Mouse (Mus musculus) kidney, postnatal 0 days (tissue): ENCODE measurements around the gene Vat1. TPM values are rescaled to one million over a fixed set of nuclear protein-coding genes. Genes with fewer than 3 reads are reported as not detected.

Experiments used
- ATAC-seq: fragments of 200-750 bp; cut with Nextera tagmentation; replicated peaks from 2 replicates; pipeline ENCODE4 v1.8.0; 2017; ENCODE audit warnings: low read depth, moderate number of reproducible peaks, moderate TSS enrichment, moderate library complexity; ENCODE audit not compliant: low FRiP score
- DNase-seq: peaks from one replicate; pipeline ENCODE4 v3.0.0-alpha.2; 2016; ENCODE audit warnings: low spot score
- H3K27ac ChIP-seq: fragments of 300-500 bp; sonication (generic); 2 replicates; pipeline ENCODE4 v1.5.1; 2014; ENCODE audit warnings: mild to moderate bottlenecking
- H3K27me3 ChIP-seq: fragments of 300-500 bp; sonication (generic); 2 replicates; pipeline ENCODE4 v1.6.1; 2014; ENCODE audit warnings: low read length, mixed read lengths; ENCODE audit not compliant: insufficient read depth
- H3K36me3 ChIP-seq: fragments of 300-500 bp; sonication (generic); 2 replicates; pipeline ENCODE4 v1.6.1; 2014; ENCODE audit warnings: low read length, mixed read lengths; ENCODE audit not compliant: insufficient read depth
- H3K4me1 ChIP-seq: fragments of 300-500 bp; sonication (generic); replicated peaks from 2 replicates; pipeline ENCODE4 v1.6.1; 2014; ENCODE audit warnings: antibody characterized with exemption, low read length, mixed read lengths; ENCODE audit not compliant: insufficient read depth
- H3K4me2 ChIP-seq: fragments of 300-500 bp; sonication (generic); 2 replicates; pipeline ENCODE4 v1.6.1; 2014; ENCODE audit warnings: mild to moderate bottlenecking, low read length, moderate library complexity, mixed read lengths
- H3K4me3 ChIP-seq: fragments of 300-500 bp; sonication (generic); replicated peaks from 2 replicates; pipeline ENCODE4 v1.5.1; 2014; ENCODE audit warnings: low read depth, low read length
- H3K9ac ChIP-seq: fragments of 300-500 bp; sonication (generic); 2 replicates; pipeline ENCODE4 v1.6.1; 2014; ENCODE audit warnings: low read depth, low read length
- H3K9me3 ChIP-seq: fragments of 300-500 bp; sonication (generic); replicated peaks from 2 replicates; pipeline ENCODE4 v1.6.1; 2016; ENCODE audit warnings: low read length, inconsistent platforms, mixed read lengths
- CTCF ChIP-seq: IDR thresholded peaks from 2 replicates; pipeline ENCODE4 v1.5.1; 2016; ENCODE audit warnings: antibody characterized with exemption, low read depth, mild to moderate bottlenecking, moderate library complexity
- WGBS: fragments of 180-500 bp; shearing (Covaris S2); extraction: QIAGEN DNeasy Blood & Tissue Kit; methylation state at CpG from one replicate; pipeline ENCODE4 v1.1.7; 2014; 5-methylcytosine and 5-hydroxymethylcytosine counted together
- polyA plus RNA-seq: library from polyadenylated mRNA; unstranded; fragments of >200 nt; fragmentation: Nextera tagmentation; extraction: Ambion mirVana; gene quantifications from 2 replicates; pipeline ENCODE4 v1.2.1, GENCODE M21; 2015

Gene Vat1
- 37.7 and 38.6 TPM in 2 replicates for polyA plus RNA-seq

GRCm38 (mm10) chr11:101465869-101466551 is at the start of gene Vat1:
Vat1 (minus strand) TSS chr11:101466230.
- H3K9me3 ChIP-seq, result no peaks in the 10 kb centered on the region
- 0 out of 2 replicates have a peak, but pooled peaks cover 4% of the 10 kb centered on the region for H3K36me3 ChIP-seq
- WGBS, result 1% methylated on average over 60 of the region's 60 CpGs
- H3K27ac ChIP-seq, result peak within 1 kb of the TSS; percentile 88
- peak within 1 kb of the TSS; percentile 78 for H3K9ac ChIP-seq
- H3K4me2 ChIP-seq, result peak within 1 kb of the TSS; percentile 97
- H3K4me3 ChIP-seq, result peak within 1 kb of the TSS; percentile 83
- peak; percentile 46; the same call in 1 of the 2 replicates for ATAC-seq
- H3K27me3 ChIP-seq, result no peaks in the 10 kb centered on the region
- peak; percentile 82 for DNase-seq
- no peak for TF ChIP-seq CTCF
- H3K4me1 ChIP-seq, result peaks cover 24% of the 10 kb centered on the region

- WGBS, result 92% methylated on average over 7 of the region's 7 CpGs
- H3K4me2 ChIP-seq, result no peak overlapping the region
- peaks cover 14% of the 10 kb centered on the region; the same call in 1 of the 2 replicates for H3K36me3 ChIP-seq
- ATAC-seq, result no peak
- H3K4me1 ChIP-seq, result no peaks in the 10 kb centered on the region
- no peak overlapping the region for H3K4me3 ChIP-seq
- TF ChIP-seq CTCF, result no peak
- no peaks in the 10 kb centered on the region for H3K27me3 ChIP-seq
- H3K9me3 ChIP-seq, result no peaks in the 10 kb centered on the region
- H3K9ac ChIP-seq, result no peak overlapping the region
- no peak for DNase-seq
- no peak overlapping the region for H3K27ac ChIP-seq
These were observed 41.1 kb upstream of the Vat1 start for GRCm38 (mm10) chr11:101507090-101507489.

GRCm38 (mm10) chr11:101506269-101506780 is 40.3 kb upstream of the Vat1 start:
- DNase-seq, result no peak
- H3K36me3 ChIP-seq, result peaks cover 14% of the 10 kb centered on the region; the same call in 1 of the 2 replicates
- no peak overlapping the region for H3K27ac ChIP-seq
- 90% methylated on average over 5 of the region's 5 CpGs for WGBS
- H3K27me3 ChIP-seq, result no peaks in the 10 kb centered on the region
- no peaks in the 10 kb centered on the region for H3K9me3 ChIP-seq
- ATAC-seq, result no peak
- H3K4me2 ChIP-seq, result no peak overlapping the region
- no peak overlapping the region for H3K9ac ChIP-seq
- H3K4me3 ChIP-seq, result no peak overlapping the region
- TF ChIP-seq CTCF, result no peak
- H3K4me1 ChIP-seq, result no peaks in the 10 kb centered on the region

- Histone ChIP-seq H3K27ac (no peak overlapping the region), H3K4me3 (no peak overlapping the region), H3K9me3 (no peaks in the 10 kb centered on the region), H3K4me1 (no peaks in the 10 kb centered on the region), H3K27me3 (no peaks in the 10 kb centered on the region), H3K4me2 (no peak overlapping the region), H3K36me3 (0 out of 2 replicates have a peak, but pooled peaks cover 4% of the 10 kb centered on the region), H3K9ac (no peak overlapping the region)
- DNase-seq (no peak), ATAC-seq (no peak)
- no peak for TF ChIP-seq CTCF
- 74% methylated on average over 6 of the region's 6 CpGs for WGBS
These were observed 20.1 kb upstream of the Vat1 start for GRCm38 (mm10) chr11:101486126-101486525.

- H3K4me2 ChIP-seq, result no peak overlapping the region
These were observed 19.5 kb upstream of the Vat1 start for GRCm38 (mm10) chr11:101485509-101486028.

GRCm38 (mm10) chr11:101484814-101485213 is 18.8 kb upstream of the Vat1 start:
- Histone ChIP-seq H3K4me3 (no peak overlapping the region), H3K9me3 (no peaks in the 10 kb centered on the region), H3K27ac (no peak overlapping the region), H3K4me2 (no peak overlapping the region), H3K4me1 (no peaks in the 10 kb centered on the region), H3K9ac (no peak overlapping the region), H3K36me3 (0 out of 2 replicates have a peak, but pooled peaks cover 4% of the 10 kb centered on the region), H3K27me3 (no peaks in the 10 kb centered on the region)
- no peak for ATAC-seq
- no peak for TF ChIP-seq CTCF
- 87% methylated on average over 7 of the region's 7 CpGs for WGBS
- DNase-seq, result no peak

More at GRCm38 (mm10) chr11:101485509-101486028, 19.5 kb upstream of the Vat1 start:
- Histone ChIP-seq H3K9ac (no peak overlapping the region), H3K36me3 (0 out of 2 replicates have a peak, but pooled peaks cover 4% of the 10 kb centered on the region), H3K27ac (no peak overlapping the region), H3K27me3 (no peaks in the 10 kb centered on the region), H3K4me3 (no peak overlapping the region), H3K4me1 (no peaks in the 10 kb centered on the region), H3K9me3 (no peaks in the 10 kb centered on the region)
- no peak for ATAC-seq
- no peak for DNase-seq
- 56% methylated on average over 6 of the region's 6 CpGs for WGBS
- no peak for TF ChIP-seq CTCF
